Mouse (Mus musculus) cerebellum, adult 2 months (tissue): ENCODE measurements around the gene Tdp2. TPM values are rescaled to one million over a fixed set of nuclear protein-coding genes. Genes with fewer than 3 reads are reported as not detected.

Experiments used
- DNase-seq, 2 experiments: peaks; one replicate each; pipeline ENCODE4 v3.0.0; 2021
- H3K27ac ChIP-seq: fragments of 200-500 bp; 2 replicates; pipeline ENCODE4 v1.5.1; 2012; ENCODE audit warnings: low read length, control low read depth, inconsistent platforms; ENCODE audit not compliant: insufficient read depth
- H3K27me3 ChIP-seq: fragments of 200-500 bp; 2 replicates; pipeline ENCODE4 v1.6.1; 2012; ENCODE audit warnings: inconsistent platforms, mild to moderate bottlenecking, low read length, moderate library complexity; ENCODE audit not compliant: control insufficient read depth, insufficient read depth
- H3K4me1 ChIP-seq: fragments of 200-500 bp; 2 replicates; pipeline ENCODE4 v1.6.1; 2011; ENCODE audit warnings: low read length; ENCODE audit not compliant: control insufficient read depth, insufficient read depth
- H3K4me3 ChIP-seq: fragments of 200-500 bp; replicated peaks from 2 replicates; pipeline ENCODE3; 2011; ENCODE audit warnings: mild to moderate bottlenecking, low read depth, low read length, control low read depth; ENCODE audit not compliant: insufficient read depth
- CTCF ChIP-seq: fragments of 200-500 bp; IDR thresholded peaks from 2 replicates; pipeline ENCODE4 v1.5.1; 2011; ENCODE audit warnings: low read depth, mild to moderate bottlenecking, control low read depth, low read length, moderate library complexity, borderline replicate concordance; ENCODE audit not compliant: insufficient read depth
- POLR2A ChIP-seq: fragments of 200-500 bp; IDR thresholded peaks from 2 replicates; pipeline ENCODE4 v1.6.1; 2011; ENCODE audit warnings: low read length, control low read depth, borderline replicate concordance; ENCODE audit not compliant: insufficient read depth
- WGBS: fragments of 180-500 bp; shearing (Covaris S2); methylation state at CpG from one replicate; pipeline ENCODE4 v1.1.7; 2018; 5-methylcytosine and 5-hydroxymethylcytosine counted together
- polyA plus RNA-seq: library from polyadenylated mRNA; depleted of rRNA; stranded (reverse); fragments of >200 nt; gene quantifications from 2 replicates; pipeline ENCODE4 v1.2.3, GENCODE M21; 2012; rRNA removed

Tdp2 gene
- 43.4 and 46.3 TPM in 2 replicates for polyA plus RNA-seq

GRCm38 (mm10) chr13:24831353-24832130 is at the start of gene Tdp2, which contains the start of gene Acot13:
Gene Tdp2, plus strand, starts transcription at chr13:24831679.
Gene Acot13, minus strand, starts transcription at chr13:24831540.
- peak; percentile 95 to 97 for DNase-seq
- TF ChIP-seq CTCF (no peak), POLR2A (peak; percentile 90)
- Histone ChIP-seq H3K27me3 (no peaks in the 10 kb centered on the region), H3K4me1 (peaks cover 2% of the 10 kb centered on the region; the same call in 1 of the 2 replicates), H3K27ac (peak within 1 kb of the TSS; percentile 84), H3K4me3 (peak within 1 kb of the TSS; percentile 99)
- WGBS: under 1% methylated on average over 90 of the region's 90 CpGs

GRCm38 (mm10) chr13:24781916-24782315 is 49.6 kb upstream of the Tdp2 start:
- no peak for TF ChIP-seq CTCF
- no peak for TF ChIP-seq POLR2A
- H3K27ac ChIP-seq: no peak overlapping the region
- H3K4me1 ChIP-seq: peaks cover 3% of the 10 kb centered on the region; the same call in 1 of the 2 replicates
- no peaks in the 10 kb centered on the region for H3K27me3 ChIP-seq
- DNase-seq: no peak
- H3K4me3 ChIP-seq: no peak overlapping the region
- 49% methylated on average over 5 of the region's 5 CpGs for WGBS

- H3K27ac ChIP-seq: peak overlapping the region; percentile 62
- peak overlapping the region; percentile 4 for H3K4me3 ChIP-seq
- TF ChIP-seq POLR2A: 0 out of 2 replicates have a peak, but pooled peaks have one; percentile 21
- no peak for TF ChIP-seq CTCF
- peaks cover 3% of the 10 kb centered on the region; the same call in 1 of the 2 replicates for H3K4me1 ChIP-seq
- peak; percentile 69 to 89 for DNase-seq
- H3K27me3 ChIP-seq: no peaks in the 10 kb centered on the region
- WGBS: 10% methylated on average over 11 of the region's 11 CpGs
Measured at GRCm38 (mm10) chr13:24786014-24786490, 45.4 kb upstream of the Tdp2 start.

DNA sequence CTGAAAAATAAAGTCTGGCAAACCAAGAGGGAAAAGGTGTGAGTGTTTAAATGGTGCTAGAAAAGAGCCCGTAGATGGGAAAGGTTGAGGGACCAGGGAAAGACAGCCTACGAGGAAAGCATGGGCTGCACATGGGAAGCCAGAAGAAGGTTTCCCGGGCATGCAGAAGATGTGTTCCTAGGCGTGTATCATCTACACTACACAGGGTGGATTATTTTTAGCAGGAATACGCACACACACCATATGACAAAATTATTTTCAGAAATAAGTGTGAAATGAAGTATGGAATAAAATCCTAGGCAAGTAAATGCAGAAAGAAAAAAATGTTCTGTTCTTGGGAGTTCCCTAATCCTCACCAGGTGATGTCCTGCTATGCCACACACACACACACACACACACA is 44.0 kb upstream of the Tdp2 start:
- WGBS: 92% methylated on average over 5 of the region's 5 CpGs
- no peak for DNase-seq
- Histone ChIP-seq H3K27ac (no peak overlapping the region), H3K27me3 (no peaks in the 10 kb centered on the region), H3K4me3 (no peak overlapping the region), H3K4me1 (peaks cover 3% of the 10 kb centered on the region; the same call in 1 of the 2 replicates)
- no peak for TF ChIP-seq POLR2A
- no peak for TF ChIP-seq CTCF

- H3K4me3 ChIP-seq: no peak overlapping the region
- H3K4me1 ChIP-seq: peaks cover 1% of the 10 kb centered on the region; the same call in 1 of the 2 replicates
- TF ChIP-seq CTCF: no peak
- TF ChIP-seq POLR2A: no peak
- no peak for DNase-seq
- H3K27ac ChIP-seq: no peak overlapping the region
- H3K27me3 ChIP-seq: no peaks in the 10 kb centered on the region
- 74% methylated on average over 2 of the region's 2 CpGs for WGBS
Measured at GRCm38 (mm10) chr13:24791349-24791748, 40.1 kb upstream of the Tdp2 start.

DNA sequence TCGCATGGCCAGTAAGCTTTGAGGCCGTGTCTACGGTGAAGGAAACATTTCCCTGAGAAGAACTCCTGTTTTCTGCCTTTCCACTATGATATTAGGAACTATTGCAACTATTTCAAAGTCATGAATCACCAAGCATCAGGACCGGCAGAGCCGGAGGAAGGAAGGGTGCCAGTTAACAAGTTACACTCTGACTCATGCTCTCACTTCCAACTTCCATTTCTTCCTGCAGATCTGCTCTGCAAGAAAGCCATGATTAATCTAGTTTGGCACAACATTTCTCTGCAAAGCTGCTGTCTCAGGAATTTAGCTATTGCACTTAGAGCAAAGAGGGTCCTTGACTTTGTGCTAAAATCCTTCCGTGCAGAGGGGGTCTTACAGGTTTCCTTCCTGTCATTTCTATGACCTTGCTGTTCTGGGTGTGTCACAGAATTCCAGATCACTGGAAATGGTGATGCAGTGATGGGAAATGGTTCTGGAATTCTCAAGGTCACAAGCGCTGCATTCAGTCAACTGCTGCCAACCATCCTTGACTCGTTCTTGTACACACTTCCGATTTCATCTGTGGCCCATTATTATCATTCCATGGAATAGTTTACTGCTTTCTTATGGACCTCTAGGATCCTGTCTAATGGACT is 39.0 kb upstream of the Tdp2 start:
- no peak for TF ChIP-seq POLR2A
- no peak for TF ChIP-seq CTCF
- Histone ChIP-seq H3K27ac (no peak overlapping the region), H3K4me3 (no peak overlapping the region), H3K4me1 (no peaks in the 10 kb centered on the region), H3K27me3 (no peaks in the 10 kb centered on the region)
- 88% methylated on average over 9 of the region's 9 CpGs for WGBS
- no peak for DNase-seq

GRCm38 (mm10) chr13:24798686-24799085 is 32.8 kb upstream of the Tdp2 start:
- Histone ChIP-seq H3K27me3 (no peaks in the 10 kb centered on the region), H3K4me3 (no peak overlapping the region), H3K27ac (no peak overlapping the region), H3K4me1 (no peaks in the 10 kb centered on the region)
- no peak for DNase-seq
- WGBS: 98% methylated on average over 4 of the region's 4 CpGs
- TF ChIP-seq CTCF (no peak), POLR2A (no peak)

GRCm38 (mm10) chr13:24799378-24799777 is 32.1 kb upstream of the Tdp2 start:
- DNase-seq: peak in 1 of 2 experiments; percentile 19
- 60% methylated on average over 5 of the region's 5 CpGs for WGBS

More at GRCm38 (mm10) chr13:24799378-24799777, 32.1 kb upstream of the Tdp2 start:
- Histone ChIP-seq H3K27me3 (no peaks in the 10 kb centered on the region), H3K27ac (peak overlapping the region; percentile 10; the same call in 1 of the 2 replicates), H3K4me1 (no peaks in the 10 kb centered on the region), H3K4me3 (no peak overlapping the region)
- TF ChIP-seq POLR2A (no peak), CTCF (no peak)
